Mouse (Mus musculus): ENCODE data around the gene Derl2.

The Derl2 gene

GRCm38 (mm10) chr11:70980751-70981510 lies 38.7 kb downstream of the Derl2 start:
- no peak for DNase-seq

GRCm38 (mm10) chr11:70980232-70980631 lies 39.4 kb downstream of the Derl2 start:
- no peak for DNase-seq

GRCm38 (mm10) chr11:70977293-70977692 lies 42.3 kb downstream of the Derl2 start:
- no peak for DNase-seq

GRCm38 (mm10) chr11:70975193-70975592 lies 44.4 kb downstream of the Derl2 start:
- DNase-seq = no peak

- DNase-seq = no peak
Measured at GRCm38 (mm10) chr11:70973947-70974346, 45.7 kb downstream of the Derl2 start.

GRCm38 (mm10) chr11:70972586-70972985 lies 47.1 kb downstream of the Derl2 start:
- DNase-seq = no peak

- DNase-seq = peak; percentile 2
Measured at GRCm38 (mm10) chr11:70970560-70971540, 48.8 kb downstream of the Derl2 start.

GRCm38 (mm10) chr11:70969821-70970559 lies 49.7 kb downstream of the Derl2 start, which contains the start of the genes Nup88 and Rpain:
Nup88 (minus strand) TSS chr11:70969973.
Rpain (plus strand) TSS chr11:70970213.
- DNase-seq = peak; percentile 91

GRCm38 (mm10) chr11:70969271-70969794 lies 50.3 kb downstream of the Derl2 start:
- DNase-seq = no peak

GRCm38 (mm10) chr11:70964222-70964907 lies 55.3 kb downstream of the Derl2 start:
- DNase-seq = no peak

GRCm38 (mm10) chr11:70960786-70961554 lies 58.7 kb downstream of the Derl2 start:
- DNase-seq = no peak

Data from lung, postnatal 14 days (tissue).